In the genomic region with DNA sequence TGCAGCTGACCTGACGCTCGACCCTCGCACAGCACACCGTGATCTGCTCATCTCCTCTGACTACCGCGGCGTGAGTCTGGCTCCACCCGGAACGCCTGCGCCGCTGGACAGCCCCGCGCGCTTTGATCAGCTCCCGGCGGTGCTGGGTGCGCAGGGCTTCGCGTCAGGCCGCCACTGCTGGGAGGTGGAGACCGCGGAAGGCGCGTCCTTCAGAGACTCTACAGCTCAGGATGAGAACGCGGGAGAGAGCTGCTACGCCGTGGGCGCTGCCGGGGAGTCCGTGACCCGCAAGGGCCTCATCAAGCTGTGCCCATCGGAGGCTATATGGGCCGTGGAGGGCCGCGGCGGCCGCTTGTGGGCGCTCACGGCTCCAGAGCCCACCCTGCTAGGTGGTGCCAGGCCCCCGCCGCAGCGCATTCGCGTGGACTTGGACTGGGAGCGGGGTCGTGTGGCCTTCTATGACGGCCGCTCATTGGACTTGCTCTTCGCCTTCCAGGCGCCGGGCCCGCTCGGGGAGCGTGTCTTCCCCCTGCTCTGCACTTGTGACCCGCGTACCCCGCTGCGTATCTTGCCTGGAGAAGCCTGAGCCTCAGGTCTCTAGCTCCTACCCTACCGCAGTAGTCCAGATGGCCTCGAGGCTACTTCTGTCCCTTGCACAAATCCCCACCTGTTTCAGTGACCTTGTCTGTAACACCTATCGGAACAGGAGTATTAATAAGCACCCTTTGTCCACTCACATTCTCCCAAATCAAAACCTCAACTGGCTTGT, we compare ENCODE assay signal across 1 mouse cellular context.
A peak's percentile ranks its signal among the peaks of the same experiment; 100 is the strongest.
TF ChIP-seq lines count a peak whose summit lies in the region.

No protein-coding gene starts in this region.

TF ChIP-seq in CH12.LX, 34 proteins besides CTCF, POLR2A, EP300 and RAD21:
- TF ChIP-seq GABPA (IDR thresholded peaks at IDR 0.05; ENCODE audit: insufficient replicate concordance, low read depth, low read length): no peak
- TF ChIP-seq CHD2 (IDR thresholded peaks at IDR 0.05; ENCODE audit: low read length): peak; percentile 37; the same call in 1 of the 2 replicates
- TF ChIP-seq ZC3H11A (IDR thresholded peaks at IDR 0.05; ENCODE audit: low read depth, low read length): no peak
- no peak for TF ChIP-seq ZNF384 (IDR thresholded peaks at IDR 0.05; ENCODE audit: low read depth, low read length)
- TF ChIP-seq RCOR1 (conservative IDR thresholded peaks at IDR 0.05; ENCODE audit: low read depth, low read length): no peak
- TF ChIP-seq USF2 (conservative IDR thresholded peaks at IDR 0.05; ENCODE audit: low read depth, low read length): no peak
- no peak for TF ChIP-seq USF1 (IDR thresholded peaks at IDR 0.05; ENCODE audit: low read depth, low read length)
- TF ChIP-seq POLR2AphosphoS2 (IDR thresholded peaks at IDR 0.05; ENCODE audit: low read depth, low read length): peak; percentile 91
- TF ChIP-seq NELFE (IDR thresholded peaks at IDR 0.05; ENCODE audit: low read depth, low read length): no peak
